Mouse (Mus musculus) bone marrow macrophage, adult 2 months (primary cell): ENCODE measurements around the gene Polr1a. TPM values are rescaled to one million over a fixed set of nuclear protein-coding genes. Genes with fewer than 3 reads are reported as not detected.
A peak's percentile ranks its signal among the peaks of the same experiment; 100 is the strongest.

Source experiments
- H3K27ac ChIP-seq: 2 replicates; pipeline ENCODE4 v1.5.1; 2012; ENCODE audit warnings: low read depth, low read length; ENCODE audit not compliant: insufficient read depth
- H3K4me1 ChIP-seq: 2 replicates; pipeline ENCODE4 v1.6.1; 2012; ENCODE audit warnings: low read length; ENCODE audit not compliant: control insufficient read depth, insufficient read depth
- H3K4me3 ChIP-seq: 2 replicates; pipeline ENCODE4 v1.5.1; 2012; ENCODE audit warnings: mild to moderate bottlenecking, low read length, moderate library complexity; ENCODE audit not compliant: insufficient read depth
- CTCF ChIP-seq: IDR thresholded peaks from 2 replicates; pipeline ENCODE4 v1.5.1; 2012; ENCODE audit warnings: low read depth, mild to moderate bottlenecking, low read length, moderate library complexity
- POLR2A ChIP-seq: IDR thresholded peaks from 2 replicates; pipeline ENCODE4 v1.6.1; 2012; ENCODE audit warnings: mild to moderate bottlenecking, low read depth, low read length, borderline replicate concordance
- polyA plus RNA-seq: library from polyadenylated mRNA; stranded (reverse); fragments of >200 nt; gene quantifications from 2 replicates; pipeline ENCODE4 v1.2.4, GENCODE M21; 2012; ENCODE audit not compliant: missing spikeins, insufficient read depth, insufficient read length

Gene Polr1a
- polyA plus RNA-seq, 1 experiment, result 6.2 TPM

DNA sequence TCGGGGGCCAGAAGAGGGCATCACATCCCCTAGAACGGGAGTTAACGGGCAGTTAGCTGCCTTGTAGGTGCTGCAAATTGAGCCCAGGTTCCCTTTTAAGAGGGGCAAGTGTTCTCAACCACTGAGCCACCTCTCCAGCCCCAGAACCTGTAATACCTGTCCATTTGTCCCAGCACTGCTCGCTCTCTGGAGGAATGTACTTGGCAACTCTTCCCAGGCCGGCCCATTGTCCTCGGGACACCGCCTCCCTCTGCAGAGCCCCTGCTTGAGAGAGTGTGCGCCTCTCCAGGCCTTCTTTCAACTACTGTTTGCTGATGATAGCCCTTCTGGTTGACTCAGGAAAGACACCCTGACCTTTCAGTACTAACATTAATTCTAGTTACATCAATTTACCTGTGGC is 37.3 kb downstream of the Polr1a start:
- TF ChIP-seq POLR2A, result no peak
- peak; percentile 27; the same call in 1 of the 2 replicates for TF ChIP-seq CTCF
- peaks cover 20% of the 10 kb centered on the region for H3K4me1 ChIP-seq

DNA sequence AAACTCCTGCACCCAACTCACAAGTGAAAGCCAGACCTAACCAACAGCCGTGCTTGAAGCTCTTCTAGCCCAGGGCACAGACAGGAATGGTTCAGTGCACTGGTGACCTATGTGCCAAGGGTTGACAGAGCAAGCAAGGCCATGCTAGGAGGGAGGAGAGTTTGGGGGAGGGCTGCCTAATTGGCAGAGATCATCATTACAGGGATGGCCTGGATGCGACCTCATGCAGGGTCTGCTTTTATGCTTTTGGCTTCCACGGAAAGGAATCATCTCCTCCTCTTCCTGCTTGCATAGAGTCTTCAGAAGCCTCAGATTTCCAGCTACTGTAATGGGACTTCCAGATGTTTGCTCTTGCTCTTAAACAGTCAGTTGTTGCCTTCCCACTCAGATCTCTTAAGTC is 40.9 kb downstream of the Polr1a start:
- H3K27ac ChIP-seq, result peak overlapping the region; percentile 86
- TF ChIP-seq CTCF (no peak), POLR2A (no peak)

More for the DNA sequence above, 37.3 kb downstream of the Polr1a start:
- Histone ChIP-seq H3K27ac (no peak overlapping the region), H3K4me3 (no peak overlapping the region)

DNA sequence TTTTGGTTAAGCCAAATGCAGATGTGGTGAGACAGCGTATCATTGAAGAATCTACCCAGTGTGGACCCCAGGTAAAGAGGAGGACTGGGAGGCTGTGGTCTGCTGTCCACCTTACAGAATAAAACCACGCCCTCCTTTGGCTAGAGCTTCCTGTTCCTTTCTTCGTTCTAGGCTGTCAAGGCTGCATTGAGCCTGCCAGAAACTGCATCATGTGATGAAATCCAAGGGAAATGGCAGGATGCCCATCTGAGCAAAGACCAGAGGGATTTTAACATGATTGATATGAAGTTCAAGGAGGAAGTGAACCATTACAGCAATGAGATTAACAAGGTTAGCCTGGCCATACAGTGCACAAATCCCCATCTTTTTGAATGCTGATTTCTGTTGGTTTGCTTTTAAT is 41.7 kb downstream of the Polr1a start:
- TF ChIP-seq POLR2A (no peak), CTCF (no peak)
- H3K4me1 ChIP-seq, result peaks cover 42% of the 10 kb centered on the region
- no peak overlapping the region for H3K4me3 ChIP-seq
- peak overlapping the region; percentile 86 for H3K27ac ChIP-seq

More for the DNA sequence above, 40.9 kb downstream of the Polr1a start:
- H3K4me3 ChIP-seq, result no peak overlapping the region
- peaks cover 42% of the 10 kb centered on the region for H3K4me1 ChIP-seq

DNA sequence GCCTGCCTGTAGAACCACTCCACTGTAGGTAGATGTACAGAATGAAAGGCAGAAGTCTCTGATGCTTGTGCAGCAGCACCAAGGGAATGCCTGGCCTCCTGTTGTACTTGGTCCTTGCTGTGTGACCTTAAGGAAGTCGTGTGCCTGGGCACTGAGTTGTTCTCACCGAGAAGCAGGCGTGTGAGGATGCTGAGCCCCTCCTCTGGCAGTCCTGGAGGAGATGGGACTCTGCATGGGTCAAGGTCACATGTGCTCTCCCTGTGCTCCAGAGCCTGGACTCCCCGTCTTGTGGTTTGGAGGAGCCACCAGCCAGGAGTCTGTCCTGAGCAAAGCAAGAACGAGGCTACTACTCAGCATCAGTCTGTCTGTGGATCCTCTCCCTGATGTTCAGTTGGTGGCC is 42.3 kb downstream of the Polr1a start:
- no peak for TF ChIP-seq POLR2A
- no peak for TF ChIP-seq CTCF
- Histone ChIP-seq H3K27ac (peak overlapping the region; percentile 85), H3K4me1 (peaks cover 42% of the 10 kb centered on the region), H3K4me3 (no peak overlapping the region)

DNA sequence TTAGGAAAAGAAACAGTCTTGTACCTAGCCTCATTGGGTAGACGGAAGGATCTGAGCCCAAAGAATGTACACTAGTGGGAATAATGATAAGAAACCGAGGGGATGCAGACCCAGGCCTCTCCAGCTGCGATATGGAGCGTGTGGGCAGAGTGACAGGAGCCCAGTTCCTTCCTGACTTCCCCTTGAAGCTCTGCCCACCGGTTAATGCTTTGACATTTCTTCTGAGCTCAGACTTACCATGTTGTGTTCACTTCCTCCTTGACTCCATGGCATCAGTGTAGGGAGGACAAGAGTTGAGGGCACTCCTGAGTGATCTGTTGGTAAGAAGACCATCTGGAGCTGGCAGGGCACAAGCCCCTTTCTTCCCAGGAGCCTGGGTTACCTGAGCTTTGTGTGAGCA is 53.3 kb downstream of the Polr1a start:
- no peak overlapping the region for H3K27ac ChIP-seq

DNA sequence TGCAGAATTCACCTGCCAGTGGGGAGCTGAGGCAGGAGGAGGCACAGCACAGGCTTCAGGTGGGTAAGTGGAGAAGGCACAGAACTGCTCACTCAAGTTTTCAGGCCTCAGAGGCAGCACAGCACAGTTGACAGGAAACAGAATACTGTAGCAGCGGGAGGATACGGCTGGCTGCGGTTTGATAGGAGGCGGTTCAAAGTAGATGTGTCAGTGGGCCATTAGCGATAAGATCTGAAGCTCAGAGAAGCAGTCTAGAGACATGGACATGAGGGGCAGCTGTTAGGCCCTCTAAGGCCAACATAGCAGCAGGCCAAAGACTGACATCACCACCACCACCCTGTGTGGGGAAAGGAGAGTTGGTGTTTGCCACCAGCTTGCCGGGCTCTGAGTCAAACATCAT is 53.9 kb downstream of the Polr1a start:
- Histone ChIP-seq H3K27ac (no peak overlapping the region), H3K4me3 (no peak overlapping the region), H3K4me1 (peaks cover 24% of the 10 kb centered on the region)
- no peak for TF ChIP-seq POLR2A
- TF ChIP-seq CTCF, result no peak

More for the DNA sequence above, 53.3 kb downstream of the Polr1a start:
- Histone ChIP-seq H3K4me1 (peaks cover 24% of the 10 kb centered on the region), H3K4me3 (no peak overlapping the region)
- TF ChIP-seq CTCF (no peak), POLR2A (no peak)

DNA sequence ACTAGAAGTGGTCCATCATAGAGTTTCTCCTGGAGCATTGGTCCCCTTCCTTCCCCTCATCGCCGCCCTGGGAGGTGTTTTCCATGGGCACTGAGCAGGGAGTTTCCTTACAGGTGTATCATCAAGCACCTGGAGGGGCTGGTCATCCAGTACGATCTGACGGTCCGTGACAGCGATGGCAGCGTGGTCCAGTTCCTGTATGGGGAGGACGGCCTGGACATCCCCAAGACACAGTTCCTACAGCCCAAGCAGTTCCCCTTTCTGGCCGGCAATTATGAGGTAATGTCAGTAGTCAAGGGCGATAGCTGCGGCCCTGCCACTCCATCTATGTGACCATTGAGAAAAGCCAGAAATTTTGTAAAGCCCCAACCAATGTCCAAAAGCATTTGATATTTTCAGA is 54.7 kb downstream of the Polr1a start:
- H3K27ac ChIP-seq, result peak overlapping the region; percentile 18
- peaks cover 24% of the 10 kb centered on the region for H3K4me1 ChIP-seq
- H3K4me3 ChIP-seq, result no peak overlapping the region
- no peak for TF ChIP-seq POLR2A
- no peak for TF ChIP-seq CTCF

DNA sequence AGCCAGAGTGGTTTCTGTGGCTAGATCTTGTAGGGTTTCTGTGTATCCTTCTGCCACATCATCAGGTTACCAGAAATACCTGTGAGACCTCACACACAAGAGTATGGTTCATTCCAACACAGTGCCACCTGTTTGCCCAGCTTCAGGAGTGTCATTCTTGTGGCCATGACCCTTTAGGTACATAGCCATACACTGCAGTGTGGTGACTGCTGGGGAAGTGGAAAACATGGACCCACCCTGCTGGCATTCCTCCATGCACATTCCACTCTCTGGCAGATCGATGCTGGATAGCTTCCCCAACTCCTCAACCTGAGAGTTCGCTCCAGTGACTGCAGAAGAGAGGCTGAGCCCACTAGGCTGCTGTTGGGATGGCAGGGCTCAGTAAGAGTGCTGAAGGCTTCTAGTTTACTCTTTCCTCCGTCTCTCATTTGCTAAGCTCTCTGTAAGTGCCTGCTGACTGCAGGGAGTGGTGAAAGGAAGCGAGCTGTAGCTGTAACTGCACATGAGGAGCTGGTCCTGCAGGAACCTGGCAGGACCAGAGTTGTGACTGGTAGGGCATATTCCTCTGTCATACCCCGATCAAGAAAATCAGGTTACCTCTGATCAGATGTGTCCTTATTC is 57.9 kb downstream of the Polr1a start:
- Histone ChIP-seq H3K27ac (no peak overlapping the region), H3K4me1 (peaks cover 24% of the 10 kb centered on the region), H3K4me3 (no peak overlapping the region)
- TF ChIP-seq CTCF, result no peak
- no peak for TF ChIP-seq POLR2A

DNA sequence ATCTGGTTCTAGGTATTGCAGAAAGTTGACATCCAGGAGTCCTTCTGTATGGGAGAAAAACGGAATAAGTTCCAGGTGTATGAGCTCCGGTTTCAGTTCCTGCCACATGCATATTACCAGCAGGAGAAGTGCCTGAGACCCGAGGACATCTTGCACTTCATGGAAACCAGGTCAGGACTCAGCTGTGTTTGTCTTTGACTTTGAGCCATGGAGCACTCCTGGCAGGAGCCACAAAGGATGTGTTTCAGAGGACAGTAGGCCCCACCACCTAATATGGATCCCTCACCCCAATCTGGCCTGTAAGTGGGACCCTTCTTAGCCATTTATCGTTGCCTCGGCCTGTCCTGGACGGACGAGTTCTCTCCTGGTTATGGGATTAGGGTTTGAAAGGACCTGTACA is 59.0 kb downstream of the Polr1a start:
- Histone ChIP-seq H3K4me3 (no peak overlapping the region), H3K27ac (no peak overlapping the region), H3K4me1 (peaks cover 13% of the 10 kb centered on the region)
- no peak for TF ChIP-seq CTCF
- TF ChIP-seq POLR2A, result no peak

DNA sequence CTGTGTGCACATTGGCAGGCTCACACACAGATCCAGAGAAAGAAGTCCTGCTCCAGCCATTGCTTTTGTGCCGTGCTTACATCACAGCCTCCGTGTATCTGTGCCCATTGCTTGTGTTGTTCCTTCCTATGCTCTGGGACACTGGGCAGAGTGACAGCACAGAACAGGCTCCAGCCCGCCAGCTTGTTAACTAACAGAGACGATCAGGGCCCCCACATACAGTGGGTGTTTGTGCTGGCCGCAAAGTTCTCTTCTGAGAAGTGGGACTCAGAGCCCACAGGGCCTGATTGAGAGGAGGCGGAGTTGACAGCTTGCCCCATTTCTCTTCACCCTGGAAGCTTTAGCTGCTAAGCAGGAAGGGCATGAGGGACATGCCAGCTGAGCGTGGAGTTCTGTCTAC is 60.6 kb downstream of the Polr1a start:
- peaks cover 3% of the 10 kb centered on the region; the same call in 1 of the 2 replicates for H3K4me1 ChIP-seq
- TF ChIP-seq CTCF (no peak), POLR2A (no peak)
- no peak overlapping the region for H3K4me3 ChIP-seq
- H3K27ac ChIP-seq, result no peak overlapping the region
